Mouse (Mus musculus) neural tube, embryonic 14.5 days (tissue): ENCODE data around the gene Fgr. TPM values are rescaled to one million over a fixed set of nuclear protein-coding genes. Genes with fewer than 3 reads are reported as not detected.
A peak's percentile ranks its signal among the peaks of the same experiment; 100 is the strongest.

Source experiments
- ATAC-seq: fragments of 200-750 bp; cut with Nextera tagmentation; 2 replicates; pipeline ENCODE4 v1.8.0; 2017; ENCODE audit warnings: low read depth, mild to moderate bottlenecking, moderate TSS enrichment, moderate library complexity
- H3K27ac ChIP-seq: fragments of 300-500 bp; sonication (generic); 2 replicates; pipeline ENCODE4 v1.5.1; 2014; ENCODE audit warnings: low read depth, mild to moderate bottlenecking, control low read depth, low read length, moderate library complexity, mixed read lengths
- H3K27me3 ChIP-seq: fragments of 300-500 bp; sonication (generic); 2 replicates; pipeline ENCODE4 v1.6.1; 2014; ENCODE audit warnings: low read length; ENCODE audit not compliant: control insufficient read depth, insufficient read depth
- H3K36me3 ChIP-seq: fragments of 300-500 bp; sonication (generic); 2 replicates; pipeline ENCODE4 v1.6.1; 2014; ENCODE audit warnings: low read length, mixed read lengths; ENCODE audit not compliant: control insufficient read depth, insufficient read depth
- H3K4me1 ChIP-seq: fragments of 300-500 bp; sonication (generic); 2 replicates; pipeline ENCODE4 v1.6.1; 2014; ENCODE audit warnings: low read length; ENCODE audit not compliant: control insufficient read depth, insufficient read depth
- H3K4me2 ChIP-seq: fragments of 300-500 bp; sonication (generic); 2 replicates; pipeline ENCODE4 v1.6.1; 2014; ENCODE audit warnings: mild to moderate bottlenecking, low read depth, low read length, control low read depth
- H3K4me3 ChIP-seq: fragments of 300-500 bp; sonication (generic); 2 replicates; pipeline ENCODE4 v1.5.1; 2014; ENCODE audit warnings: low read depth, low read length, control low read depth, mixed read lengths
- H3K9ac ChIP-seq: fragments of 300-500 bp; sonication (generic); replicated peaks from 2 replicates; pipeline ENCODE4 v1.6.1; 2014; ENCODE audit warnings: low read depth, mild to moderate bottlenecking, control low read depth, low read length, mixed read lengths
- H3K9me3 ChIP-seq: fragments of 300-500 bp; sonication (generic); 2 replicates; pipeline ENCODE4 v1.6.1; 2016; ENCODE audit warnings: low read length; ENCODE audit not compliant: control insufficient read depth
- WGBS: fragments of 180-500 bp; shearing (Covaris S2); extraction: QIAGEN DNeasy Blood & Tissue Kit; methylation state at CpG from one replicate; pipeline ENCODE4 v1.1.7; 2014; 5-methylcytosine and 5-hydroxymethylcytosine counted together
- polyA plus RNA-seq: library from polyadenylated mRNA; unstranded; fragments of >200 nt; fragmentation: Nextera tagmentation; extraction: Ambion mirVana; gene quantifications from 2 replicates; pipeline ENCODE4 v1.2.1, GENCODE M21; 2014

The Fgr gene
- polyA plus RNA-seq, 1 experiment from 2014 or later = not detected

DNA sequence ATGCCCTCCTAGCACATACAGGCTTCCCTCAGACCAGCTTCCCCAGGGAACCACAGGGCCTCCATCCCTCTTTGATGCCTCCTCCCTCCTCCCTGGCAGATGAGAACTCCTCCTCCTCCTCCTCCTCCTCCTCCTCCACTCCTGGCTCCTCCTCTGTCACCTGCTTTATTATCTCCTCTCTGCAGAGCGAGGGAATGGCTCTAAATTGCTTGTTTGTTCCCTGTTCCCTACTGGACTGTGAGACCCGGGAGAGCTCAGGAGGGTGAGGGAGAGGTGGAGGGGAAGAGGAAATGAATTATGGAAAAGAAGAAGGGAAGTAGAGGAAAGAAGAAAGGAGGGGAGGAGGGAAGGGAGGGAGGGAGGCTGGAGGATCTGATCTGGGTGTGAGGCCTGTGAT lies 18.5 kb upstream of the Fgr start:
- H3K4me2 ChIP-seq = no peak overlapping the region
- H3K9me3 ChIP-seq = no peaks in the 10 kb centered on the region
- no peak overlapping the region for H3K4me3 ChIP-seq
- H3K9ac ChIP-seq = no peak overlapping the region
- ATAC-seq = no peak
- H3K27ac ChIP-seq = no peak overlapping the region
- H3K36me3 ChIP-seq = no peaks in the 10 kb centered on the region
- no peaks in the 10 kb centered on the region for H3K27me3 ChIP-seq
- 12% methylated on average over 2 of the region's 2 CpGs for WGBS
- H3K4me1 ChIP-seq = no peaks in the 10 kb centered on the region

- H3K9me3 ChIP-seq = no peaks in the 10 kb centered on the region
- no peak overlapping the region for H3K9ac ChIP-seq
- no peaks in the 10 kb centered on the region for H3K36me3 ChIP-seq
- peak; percentile 49; the same call in 1 of the 2 replicates for ATAC-seq
- WGBS = 5% methylated on average over 10 of the region's 10 CpGs
- H3K27ac ChIP-seq = peak overlapping the region; percentile 36
- no peaks in the 10 kb centered on the region for H3K4me1 ChIP-seq
- no peak overlapping the region for H3K4me2 ChIP-seq
- no peaks in the 10 kb centered on the region for H3K27me3 ChIP-seq
- no peak overlapping the region for H3K4me3 ChIP-seq
Measured at GRCm38 (mm10) chr4:132958741-132959678, 14.9 kb upstream of the Fgr start.

- no peak for ATAC-seq
- Histone ChIP-seq H3K36me3 (no peaks in the 10 kb centered on the region), H3K4me1 (no peaks in the 10 kb centered on the region), H3K27ac (peak overlapping the region; percentile 36), H3K4me3 (no peak overlapping the region), H3K27me3 (no peaks in the 10 kb centered on the region), H3K9ac (no peak overlapping the region), H3K9me3 (no peaks in the 10 kb centered on the region), H3K4me2 (no peak overlapping the region)
- 53% methylated on average over 3 of the region's 3 CpGs for WGBS
Measured at GRCm38 (mm10) chr4:132959679-132960045, 14.2 kb upstream of the Fgr start.

DNA sequence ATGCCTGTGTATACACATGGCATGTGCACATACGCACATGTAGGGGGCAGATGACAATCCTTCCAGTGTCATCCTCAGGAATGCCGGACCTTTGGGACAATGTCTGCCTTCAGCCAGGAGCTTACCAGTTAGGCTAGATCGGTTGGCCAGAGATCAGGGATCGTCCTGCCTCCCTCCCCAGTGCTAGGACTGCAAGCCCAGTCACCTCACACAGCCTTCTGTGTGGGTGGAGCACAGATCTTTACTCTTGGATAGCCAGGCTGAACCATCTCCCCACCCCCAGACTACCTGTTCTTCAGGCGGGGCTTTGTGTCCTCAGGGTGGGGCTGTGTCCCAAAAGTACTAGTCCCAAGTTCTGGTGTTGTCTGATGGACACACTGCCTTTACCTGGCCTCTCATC lies 13.6 kb upstream of the Fgr start:
- H3K4me1 ChIP-seq = no peaks in the 10 kb centered on the region
- no peak overlapping the region for H3K4me3 ChIP-seq
- no peak overlapping the region for H3K4me2 ChIP-seq
- ATAC-seq = no peak
- H3K9me3 ChIP-seq = no peaks in the 10 kb centered on the region
- 0 out of 2 replicates have a peak overlapping the region, but pooled peaks have one; percentile 36 for H3K27ac ChIP-seq
- no peaks in the 10 kb centered on the region for H3K27me3 ChIP-seq
- H3K9ac ChIP-seq = no peak overlapping the region
- H3K36me3 ChIP-seq = no peaks in the 10 kb centered on the region
- 68% methylated on average over 5 of the region's 5 CpGs for WGBS

DNA sequence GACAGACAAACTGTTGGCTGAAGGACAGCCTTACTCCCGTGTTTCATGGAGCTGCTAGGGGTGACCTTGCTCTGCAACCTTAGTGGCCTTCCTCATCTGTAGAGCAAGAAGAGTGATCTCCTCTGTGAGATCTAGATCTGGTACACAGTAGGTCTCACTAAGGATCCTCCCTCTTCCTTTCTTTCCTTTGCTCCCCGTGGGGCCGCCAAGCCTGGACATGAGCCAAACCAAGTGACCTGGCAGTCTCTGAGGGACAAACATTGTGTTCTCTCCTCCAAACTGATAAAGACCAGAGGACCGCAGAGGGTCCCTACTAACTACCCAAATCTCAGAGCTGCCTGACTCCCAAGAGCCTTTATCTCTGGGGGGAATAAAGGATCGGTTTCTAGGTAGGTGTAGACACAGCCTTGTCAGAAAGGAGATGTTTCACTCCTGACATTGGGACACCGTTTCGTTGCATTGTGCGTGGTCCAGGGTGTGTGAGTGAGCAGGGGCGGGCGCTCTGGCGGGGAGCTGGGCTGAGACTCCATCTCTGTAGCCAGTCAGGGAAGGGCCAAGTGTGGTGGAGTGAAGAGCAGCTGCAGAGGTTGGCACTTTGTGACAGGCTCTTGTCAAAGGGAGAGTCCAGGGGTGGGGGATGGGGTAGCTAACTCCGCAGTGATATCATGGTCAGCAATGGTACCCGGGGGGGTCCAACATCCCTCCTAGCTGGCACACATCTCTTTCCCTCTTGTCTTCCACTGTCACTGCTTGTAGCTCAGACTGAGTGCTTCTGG lies 12.8 kb upstream of the Fgr start:
- H3K9me3 ChIP-seq = no peaks in the 10 kb centered on the region
- no peak for ATAC-seq
- no peaks in the 10 kb centered on the region for H3K4me1 ChIP-seq
- 74% methylated on average over 13 of the region's 13 CpGs for WGBS
- H3K36me3 ChIP-seq = no peaks in the 10 kb centered on the region
- H3K27me3 ChIP-seq = no peaks in the 10 kb centered on the region
- H3K27ac ChIP-seq = no peak overlapping the region
- H3K4me2 ChIP-seq = no peak overlapping the region
- no peak overlapping the region for H3K9ac ChIP-seq
- no peak overlapping the region for H3K4me3 ChIP-seq

- H3K9ac ChIP-seq = no peak overlapping the region
- no peak overlapping the region for H3K27ac ChIP-seq
- H3K9me3 ChIP-seq = no peaks in the 10 kb centered on the region
- no peaks in the 10 kb centered on the region for H3K27me3 ChIP-seq
- no peaks in the 10 kb centered on the region for H3K36me3 ChIP-seq
- H3K4me1 ChIP-seq = no peaks in the 10 kb centered on the region
- H3K4me3 ChIP-seq = no peak overlapping the region
- H3K4me2 ChIP-seq = no peak overlapping the region
- WGBS = 73% methylated on average over 5 of the region's 5 CpGs
- no peak for ATAC-seq
Measured at GRCm38 (mm10) chr4:132961866-132962265, 12.0 kb upstream of the Fgr start.

DNA sequence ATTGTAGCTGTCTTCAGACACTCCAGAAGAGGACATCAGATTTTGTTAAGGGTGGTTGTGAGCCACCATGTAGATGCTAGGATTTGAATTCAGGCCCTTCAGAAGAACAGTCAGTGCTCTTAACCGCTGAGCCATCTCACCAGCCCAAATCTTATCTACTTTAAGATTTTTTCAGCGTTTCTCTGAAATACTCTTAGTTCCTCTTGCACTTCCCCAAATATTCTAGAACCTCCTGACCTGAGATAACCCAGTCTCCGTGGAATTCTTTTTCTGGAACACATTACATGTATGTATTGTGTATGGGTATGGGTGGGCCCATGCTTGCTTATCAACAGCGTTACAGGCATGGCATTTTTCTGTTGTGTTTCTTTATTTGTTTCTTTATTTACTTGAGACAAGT lies 11.3 kb upstream of the Fgr start:
- Histone ChIP-seq H3K9ac (no peak overlapping the region), H3K27me3 (no peaks in the 10 kb centered on the region)
- ATAC-seq = no peak

GRCm38 (mm10) chr4:132963436-132963835 lies 10.5 kb upstream of the Fgr start:
- no peak overlapping the region for H3K4me2 ChIP-seq
- 48% methylated on average over 2 of the region's 2 CpGs for WGBS

More for the DNA sequence above, 11.3 kb upstream of the Fgr start:
- WGBS = 93% methylated on average over 4 of the region's 4 CpGs
- H3K4me1 ChIP-seq = no peaks in the 10 kb centered on the region
- H3K27ac ChIP-seq = no peak overlapping the region
- no peaks in the 10 kb centered on the region for H3K9me3 ChIP-seq
- H3K4me2 ChIP-seq = no peak overlapping the region
- H3K36me3 ChIP-seq = no peaks in the 10 kb centered on the region
- no peak overlapping the region for H3K4me3 ChIP-seq

DNA sequence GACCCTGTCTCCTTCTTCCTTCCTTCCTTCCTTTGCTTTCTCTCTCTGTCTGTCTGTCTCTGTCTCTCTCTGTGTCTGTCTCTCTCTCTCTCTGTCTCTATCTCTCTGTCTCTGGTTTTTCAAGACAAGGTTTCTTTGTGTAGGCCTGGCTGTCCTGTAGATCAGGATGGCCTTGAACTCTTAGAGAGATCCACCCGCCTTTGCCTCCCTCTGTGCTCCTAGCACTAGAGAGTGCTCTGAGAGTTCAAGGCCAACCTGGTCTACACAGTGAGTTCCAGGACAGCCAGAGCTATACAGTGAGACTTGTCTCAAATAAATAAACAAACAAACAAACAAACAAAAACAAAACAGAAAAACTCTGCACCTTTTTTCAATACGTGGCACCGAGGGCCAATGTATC lies 9.8 kb upstream of the Fgr start:
- no peak overlapping the region for H3K27ac ChIP-seq
- 39% methylated on average over 3 of the region's 3 CpGs for WGBS

More at GRCm38 (mm10) chr4:132963436-132963835, 10.5 kb upstream of the Fgr start:
- H3K9me3 ChIP-seq = no peaks in the 10 kb centered on the region
- no peak overlapping the region for H3K4me3 ChIP-seq
- no peak for ATAC-seq
- no peaks in the 10 kb centered on the region for H3K4me1 ChIP-seq
- H3K27me3 ChIP-seq = no peaks in the 10 kb centered on the region
- H3K36me3 ChIP-seq = no peaks in the 10 kb centered on the region
- no peak overlapping the region for H3K9ac ChIP-seq
- no peak overlapping the region for H3K27ac ChIP-seq

More for the DNA sequence above, 9.8 kb upstream of the Fgr start:
- Histone ChIP-seq H3K9me3 (no peaks in the 10 kb centered on the region), H3K4me2 (no peak overlapping the region), H3K9ac (no peak overlapping the region), H3K4me1 (no peaks in the 10 kb centered on the region), H3K36me3 (no peaks in the 10 kb centered on the region), H3K4me3 (no peak overlapping the region), H3K27me3 (no peaks in the 10 kb centered on the region)
- ATAC-seq = no peak
